10 mouse cellular contexts compared by ENCODE assay signal in genomic region chr15:23430021-23430420, GRCm38 (mm10).
"Had no signal": no experiment of that assay in that cellular context is flagged by ENCODE, and none has a peak within 500 bp of the region (broad histone marks: within the 10 kb centered on the region; RNA-seq: fewer than 3 reads in every experiment).

No protein-coding gene starts in this region.

- DNase-seq: kidney, adult 9 months; kidney, postnatal 14 days; kidney, postnatal 4 days; liver, embryonic 13.5 days; lung, adult 2 months; lung, postnatal 14 days; lung, postnatal 4 days; midbrain, embryonic 14.5 days; thymus, adult 18-20 months; thymus, postnatal 36 days had no signal
